Mouse (Mus musculus) right cerebral cortex, postnatal 4 days (tissue): ENCODE data around the gene Cdc37.

ENCODE experiments used
- DNase-seq: peaks from one replicate; pipeline ENCODE4 v3.0.0-alpha.2; 2022

Gene Cdc37

GRCm38 (mm10) chr9:21135329-21135890, 14.4 kb downstream of the Cdc37 start:
- no peak for DNase-seq

- DNase-seq = no peak
These were observed 15.0 kb downstream of the Cdc37 start for GRCm38 (mm10) chr9:21134595-21135328.

DNA sequence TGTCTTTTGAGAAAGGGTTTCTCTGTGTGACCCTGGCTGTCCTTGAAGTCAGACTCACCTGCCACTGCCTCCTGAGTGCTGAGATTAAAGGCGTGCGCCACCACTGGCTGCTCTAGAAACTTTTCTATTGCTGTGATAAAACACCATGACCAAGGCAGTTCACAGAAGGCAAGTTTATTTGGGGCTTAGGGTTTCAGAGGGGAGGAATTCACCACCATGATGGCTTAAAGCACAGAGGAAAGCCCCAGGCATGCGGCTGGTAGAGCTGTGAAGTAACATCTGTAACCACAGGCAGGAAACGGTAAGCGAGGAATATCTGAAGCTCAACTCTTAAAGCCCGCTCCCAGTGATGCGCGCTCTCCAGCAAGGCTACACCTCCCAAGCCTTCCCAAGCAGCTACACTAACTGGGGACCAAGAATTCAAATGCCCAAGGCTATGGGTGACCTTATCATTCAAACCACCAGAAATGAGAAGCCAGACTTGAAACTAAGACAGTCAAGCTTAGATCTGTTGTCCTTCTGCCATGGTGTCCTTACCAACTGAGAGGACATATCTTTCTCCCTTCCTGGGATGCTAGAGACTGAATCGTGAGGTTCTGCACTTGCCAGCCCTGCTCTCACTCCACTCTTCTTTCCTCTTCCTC, 16.6 kb downstream of the Cdc37 start:
- no peak for DNase-seq

GRCm38 (mm10) chr9:21132102-21132775, 17.5 kb downstream of the Cdc37 start:
- DNase-seq = no peak

GRCm38 (mm10) chr9:21131059-21131956, 18.5 kb downstream of the Cdc37 start, which contains the start of gene Tyk2:
Tyk2 (minus strand) TSS chr9:21131243.
- peak; percentile 83 for DNase-seq

DNA sequence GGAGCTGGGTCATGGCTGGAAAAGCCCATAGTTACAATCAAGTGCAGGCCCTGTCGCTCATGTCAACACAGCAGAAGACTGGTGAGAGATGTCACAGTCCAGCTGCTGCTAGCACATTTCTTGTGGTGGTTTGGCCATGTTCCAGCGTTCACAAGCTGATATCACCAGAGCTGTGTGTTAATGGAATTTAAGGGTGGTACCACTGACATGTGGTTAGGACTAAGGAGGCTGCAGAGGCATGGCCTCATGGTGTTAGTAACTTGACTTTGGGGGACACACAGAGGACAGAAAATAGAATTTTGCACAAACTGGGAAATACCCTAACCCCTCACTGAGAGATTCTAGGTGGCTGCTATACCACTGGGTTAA, 23.5 kb downstream of the Cdc37 start:
- DNase-seq = no peak

DNA sequence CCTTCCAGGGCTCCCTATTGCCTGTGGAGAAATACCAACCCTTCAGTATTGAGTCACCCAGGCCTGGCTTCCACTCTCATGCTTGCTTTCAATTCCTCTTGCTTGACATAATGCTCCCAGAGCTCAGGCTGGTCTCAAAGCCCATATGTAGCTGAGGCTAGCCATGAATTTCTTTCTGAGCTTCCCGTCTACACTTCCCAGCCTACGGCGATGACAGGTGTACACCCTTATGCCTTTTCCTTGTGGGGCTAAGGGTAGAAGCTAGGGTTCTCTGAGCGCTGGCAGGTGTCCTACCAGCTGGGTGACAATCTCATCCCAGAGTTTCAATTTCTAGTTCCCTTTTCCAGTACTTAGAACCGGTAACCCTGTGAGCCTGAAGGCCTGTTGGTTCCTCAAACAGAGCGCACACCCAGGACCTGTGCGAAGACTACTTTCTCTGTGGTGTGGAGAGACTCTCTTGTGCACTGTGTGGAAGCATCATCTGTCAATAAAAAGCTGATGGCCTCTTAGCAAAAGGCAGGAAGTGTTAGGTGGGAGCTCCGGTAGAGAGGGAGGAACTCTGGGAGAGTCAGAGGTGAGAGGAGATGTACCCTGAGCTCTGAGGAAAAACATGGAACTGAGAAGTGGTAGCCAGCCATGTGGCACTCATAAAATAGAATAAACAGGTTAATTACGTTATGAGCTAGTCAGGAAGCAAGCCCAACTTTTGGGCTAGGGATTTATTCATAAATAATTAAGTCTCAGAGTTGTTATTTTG, 24.1 kb downstream of the Cdc37 start:
- no peak for DNase-seq

DNA sequence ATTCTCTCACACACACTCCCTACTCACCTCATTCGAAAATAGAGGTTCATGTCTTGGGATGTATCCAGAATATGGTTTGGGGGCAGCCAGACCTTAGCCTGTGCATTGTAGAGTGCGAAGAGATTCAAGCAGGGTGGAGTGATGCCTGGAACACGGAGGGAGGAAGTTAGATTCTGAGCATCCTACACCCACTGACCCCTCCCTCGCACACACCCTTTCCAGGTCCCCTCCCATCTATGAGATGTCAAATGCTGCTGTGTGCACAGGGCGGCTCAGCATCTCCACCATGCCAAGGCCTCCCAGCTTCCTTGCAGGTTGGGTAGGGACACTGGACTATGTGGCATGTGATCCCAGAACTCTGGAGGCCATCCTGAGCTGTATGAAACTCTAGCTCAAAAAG, 24.9 kb downstream of the Cdc37 start:
- no peak for DNase-seq

GRCm38 (mm10) chr9:21121483-21121882, 28.3 kb downstream of the Cdc37 start:
- no peak for DNase-seq

DNA sequence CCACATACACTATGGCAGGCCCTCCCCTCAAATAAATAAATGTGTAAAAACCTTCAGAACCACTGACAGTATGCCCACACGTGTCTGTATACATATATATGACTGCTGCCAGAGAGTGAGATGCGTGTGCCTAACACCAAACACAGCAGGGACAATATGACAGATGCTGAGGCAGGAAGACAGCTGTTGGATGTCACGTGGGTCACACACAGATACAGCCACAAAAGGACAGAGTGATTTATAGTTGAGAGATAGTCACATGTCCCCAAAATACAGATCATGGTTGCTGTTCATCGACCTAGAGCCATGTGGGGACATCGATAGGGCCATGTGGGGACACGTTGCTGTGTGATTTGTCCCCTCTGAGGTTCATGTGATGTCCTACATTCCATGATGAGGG, 32.7 kb downstream of the Cdc37 start:
- no peak for DNase-seq

DNA sequence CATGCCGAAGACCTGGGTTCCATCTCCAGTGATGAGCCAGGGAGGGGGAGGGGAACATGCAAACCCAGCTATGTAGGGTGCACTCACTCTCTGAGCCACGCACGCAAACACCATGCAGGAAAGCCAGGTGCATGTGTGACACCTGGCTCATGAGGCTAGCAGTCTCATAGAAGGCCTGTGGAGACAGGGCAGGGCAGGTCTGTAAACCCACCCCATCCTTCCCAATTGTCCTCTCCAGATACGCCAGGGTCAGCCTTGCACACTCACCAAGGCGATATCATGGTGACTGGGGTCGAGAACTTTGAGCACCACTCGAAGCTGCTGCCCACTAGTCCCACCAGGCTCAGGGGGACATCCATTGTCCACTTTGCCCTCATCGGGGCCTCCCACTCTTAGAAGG, 34.7 kb downstream of the Cdc37 start:
- no peak for DNase-seq

- no peak for DNase-seq
These were observed 35.6 kb downstream of the Cdc37 start for GRCm38 (mm10) chr9:21114190-21114589.

DNA sequence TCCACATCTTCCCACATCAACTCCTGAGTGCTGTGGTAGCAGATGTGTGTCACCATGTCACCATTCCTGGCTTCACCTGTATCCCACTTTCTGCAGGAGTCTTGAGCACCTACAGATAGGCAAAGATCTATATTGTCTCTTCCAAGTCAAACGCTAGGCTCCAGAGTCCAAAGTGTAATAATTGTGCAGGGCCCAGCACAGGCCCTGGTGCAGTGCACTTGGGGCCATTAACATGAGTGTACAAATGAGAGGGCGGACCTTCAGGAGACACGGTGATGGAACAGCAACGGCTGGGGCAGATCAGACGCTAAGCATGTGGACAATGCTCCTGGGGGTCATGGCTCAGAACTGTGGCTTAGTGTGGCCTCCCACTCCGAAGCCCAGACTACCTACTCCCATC, 36.0 kb downstream of the Cdc37 start:
- DNase-seq = no peak

- no peak for DNase-seq
These were observed 42.1 kb downstream of the Cdc37 start for GRCm38 (mm10) chr9:21107607-21108237.

GRCm38 (mm10) chr9:21105760-21106564, 43.8 kb downstream of the Cdc37 start:
- no peak for DNase-seq

DNA sequence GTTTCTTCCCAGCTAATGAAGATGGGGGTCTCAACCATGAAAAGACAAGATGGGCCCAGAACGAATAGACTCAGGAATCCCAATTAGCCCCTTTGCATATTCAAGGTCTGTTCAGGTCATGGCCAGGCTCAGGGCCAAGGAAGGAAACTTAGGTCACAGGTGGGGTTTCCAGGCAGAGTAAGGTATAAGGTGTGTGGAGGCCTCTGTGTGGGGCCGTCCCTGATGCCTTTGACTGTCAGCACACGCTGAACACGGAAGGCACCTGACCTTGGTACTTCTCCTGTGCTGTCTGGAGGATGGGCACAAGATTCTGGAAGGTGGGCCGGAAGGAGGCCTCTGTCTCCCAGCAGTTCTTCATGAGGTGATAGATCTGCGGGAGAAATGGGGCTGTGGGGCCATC, 45.0 kb downstream of the Cdc37 start:
- DNase-seq = no peak

GRCm38 (mm10) chr9:21102076-21102475, 47.7 kb downstream of the Cdc37 start:
- DNase-seq = no peak

GRCm38 (mm10) chr9:21100447-21101161, 49.2 kb downstream of the Cdc37 start:
- no peak for DNase-seq

- DNase-seq = no peak
These were observed 52.0 kb downstream of the Cdc37 start for GRCm38 (mm10) chr9:21097793-21098192.

GRCm38 (mm10) chr9:21095958-21096357, 53.8 kb downstream of the Cdc37 start:
- no peak for DNase-seq
